Mouse (Mus musculus) CH12.LX (cell line): ENCODE data around the gene Lef1. TPM values are rescaled to one million over a fixed set of nuclear protein-coding genes. Genes with fewer than 3 reads are reported as not detected.

Experiments
- DNase-seq: peaks from one replicate; pipeline ENCODE4 v3.0.0-alpha.2; 2013; ENCODE audit errors: extremely low read depth
- H3K27ac ChIP-seq: 2 replicates; pipeline ENCODE4 v1.5.1; 2012; ENCODE audit warnings: low read depth, mild to moderate bottlenecking, control low read depth, moderate library complexity; ENCODE audit not compliant: insufficient read depth
- H3K27me3 ChIP-seq: replicated peaks from 2 replicates; pipeline ENCODE3; 2012; ENCODE audit warnings: inconsistent platforms
- H3K36me3 ChIP-seq, 2 experiments: replicated peaks in 1 of 2; 2 replicates each; pipeline versions ENCODE3 to v1.6.1; 2012; ENCODE audit warnings: inconsistent platforms in 1 of 2, low read length in 1 of 2, mild to moderate bottlenecking in 1 of 2, mixed read lengths in 1 of 2, moderate library complexity in 1 of 2; ENCODE audit not compliant: control insufficient read depth in 1 of 2, insufficient read depth in 1 of 2
- H3K4me1 ChIP-seq, 2 experiments: 2 replicates each; pipeline ENCODE4 v1.6.1; 2012; ENCODE audit warnings: inconsistent platforms in 1 of 2, moderate library complexity in 1 of 2; ENCODE audit not compliant: insufficient read depth in 2 of 2, control insufficient read depth in 1 of 2
- H3K4me2 ChIP-seq: 2 replicates; pipeline ENCODE4 v1.6.1; 2012; ENCODE audit warnings: low read depth, mild to moderate bottlenecking, control low read depth; ENCODE audit not compliant: poor library complexity, insufficient read depth, severe bottlenecking
- H3K4me3 ChIP-seq, 3 experiments: fragments of 150-350 bp in 1 of 3; sonication (generic) in 1 of 3; replicated peaks in 1 of 3; 2 replicates each; pipeline versions ENCODE3 to v1.5.1; 2011 to 2012; ENCODE audit warnings: low read depth in 2 of 3, low read length in 2 of 3, mild to moderate bottlenecking in 2 of 3, moderate library complexity in 2 of 3, control low read depth in 1 of 3, improper control_type of control experiment in 1 of 3, inconsistent platforms in 1 of 3, mixed read lengths in 1 of 3; ENCODE audit not compliant: poor library complexity in 1 of 3
- H3K79me2 ChIP-seq: replicated peaks from 2 replicates; pipeline ENCODE4 v1.6.1; 2012; ENCODE audit warnings: mild to moderate bottlenecking, moderate library complexity; ENCODE audit not compliant: control insufficient read depth, poor library complexity, insufficient read depth, severe bottlenecking; ENCODE audit errors: extremely low read depth
- H3K9ac ChIP-seq: 2 replicates; pipeline ENCODE4 v1.6.1; 2012; ENCODE audit warnings: low read depth, mild to moderate bottlenecking, control low read depth, moderate library complexity; ENCODE audit not compliant: insufficient read depth
- H3K9me3 ChIP-seq: replicated peaks from 2 replicates; pipeline ENCODE3; 2012; ENCODE audit warnings: low read length, inconsistent platforms, mixed read lengths
- BHLHE40 ChIP-seq: IDR thresholded peaks from 2 replicates; pipeline ENCODE4 v1.6.1; 2011; ENCODE audit warnings: mild to moderate bottlenecking, low read depth, low read length, improper control_type of control experiment
- CHD1 ChIP-seq: IDR thresholded peaks from 2 replicates; pipeline ENCODE4 v1.6.1; 2012; ENCODE audit warnings: low read depth, low read length, improper control_type of control experiment, inconsistent platforms
- CHD2 ChIP-seq: IDR thresholded peaks from 2 replicates; pipeline ENCODE4 v1.6.1; 2011; ENCODE audit warnings: low read length, improper control_type of control experiment
- CTCF ChIP-seq, 2 experiments: IDR thresholded peaks in 1 of 2; conservative IDR thresholded peaks in 1 of 2; 2 replicates each; pipeline ENCODE4 v1.5.1; 2011 to 2012; ENCODE audit warnings: low read depth in 2 of 2, low read length in 2 of 2, improper control_type of control experiment in 1 of 2, inconsistent platforms in 1 of 2, mild to moderate bottlenecking in 1 of 2, moderate library complexity in 1 of 2
- E2F4 ChIP-seq: IDR thresholded peaks from 2 replicates; pipeline ENCODE4 v1.6.1; 2011; ENCODE audit warnings: low read depth, low read length, improper control_type of control experiment; ENCODE audit not compliant: insufficient replicate concordance
- ELF1 ChIP-seq: IDR thresholded peaks from 2 replicates; pipeline ENCODE4 v1.6.1; 2014; ENCODE audit warnings: low read depth, mild to moderate bottlenecking, inconsistent platforms, low read length, improper control_type of control experiment
- EP300 ChIP-seq: IDR thresholded peaks from 2 replicates; pipeline ENCODE4 v1.6.1; 2011; ENCODE audit warnings: low read length, improper control_type of control experiment
- ETS1 ChIP-seq: conservative IDR thresholded peaks from 2 replicates; pipeline ENCODE4 v1.6.1; 2012; ENCODE audit warnings: low read depth, mild to moderate bottlenecking, inconsistent platforms, low read length, improper control_type of control experiment, moderate library complexity
- GABPA ChIP-seq: IDR thresholded peaks from 2 replicates; pipeline ENCODE4 v1.6.1; 2012; ENCODE audit warnings: low read depth, low read length, improper control_type of control experiment, inconsistent platforms; ENCODE audit not compliant: insufficient replicate concordance
- IRF4 ChIP-seq: IDR thresholded peaks from 2 replicates; pipeline ENCODE4 v1.6.1; 2014; ENCODE audit warnings: low read depth, mild to moderate bottlenecking, inconsistent platforms, low read length, improper control_type of control experiment
- JUN ChIP-seq: IDR thresholded peaks from 2 replicates; pipeline ENCODE4 v1.6.1; 2011; ENCODE audit warnings: low read depth, mild to moderate bottlenecking, low read length, improper control_type of control experiment, moderate library complexity; ENCODE audit not compliant: insufficient read depth
- JUND ChIP-seq: conservative IDR thresholded peaks from 2 replicates; pipeline ENCODE4 v1.6.1; 2011; ENCODE audit warnings: low read depth, low read length, improper control_type of control experiment
- MAX ChIP-seq: IDR thresholded peaks from 2 replicates; pipeline ENCODE4 v1.6.1; 2011; ENCODE audit warnings: low read length, improper control_type of control experiment
- MAZ ChIP-seq: IDR thresholded peaks from 2 replicates; pipeline ENCODE4 v1.6.1; 2012; ENCODE audit warnings: low read depth, mild to moderate bottlenecking, inconsistent platforms, low read length, improper control_type of control experiment, moderate library complexity
- MEF2A ChIP-seq: IDR thresholded peaks from 2 replicates; pipeline ENCODE4 v1.6.1; 2014; ENCODE audit warnings: low read depth, mild to moderate bottlenecking, inconsistent platforms, low read length, improper control_type of control experiment, borderline replicate concordance
- NRF1 ChIP-seq: IDR thresholded peaks from 2 replicates; pipeline ENCODE4 v1.6.1; 2014; ENCODE audit warnings: low read depth, mild to moderate bottlenecking, inconsistent platforms, low read length, improper control_type of control experiment, moderate library complexity
- RAD21 ChIP-seq: IDR thresholded peaks from 2 replicates; pipeline ENCODE4 v1.6.1; 2011; ENCODE audit warnings: low read depth, mild to moderate bottlenecking, low read length, improper control_type of control experiment, moderate library complexity
- RCOR1 ChIP-seq: conservative IDR thresholded peaks from 2 replicates; pipeline ENCODE4 v1.6.1; 2012; ENCODE audit warnings: low read depth, mild to moderate bottlenecking, inconsistent platforms, low read length, improper control_type of control experiment
- SIN3A ChIP-seq: IDR thresholded peaks from 2 replicates; pipeline ENCODE4 v1.6.1; 2012; ENCODE audit warnings: low read length, improper control_type of control experiment, inconsistent platforms
- SMC3 ChIP-seq: IDR thresholded peaks from 2 replicates; pipeline ENCODE4 v1.6.1; 2011; ENCODE audit warnings: low read depth, low read length, improper control_type of control experiment
- TBP ChIP-seq: conservative IDR thresholded peaks from 2 replicates; pipeline ENCODE4 v1.6.1; 2011; ENCODE audit warnings: low read depth, low read length, improper control_type of control experiment
- TCF12 ChIP-seq: IDR thresholded peaks from 2 replicates; pipeline ENCODE4 v1.6.1; 2014; ENCODE audit warnings: low read depth, mild to moderate bottlenecking, inconsistent platforms, low read length, improper control_type of control experiment
- USF1 ChIP-seq: IDR thresholded peaks from 2 replicates; pipeline ENCODE4 v1.6.1; 2014; ENCODE audit warnings: low read depth, mild to moderate bottlenecking, inconsistent platforms, low read length, improper control_type of control experiment
- ZC3H11A ChIP-seq: IDR thresholded peaks from 2 replicates; pipeline ENCODE4 v1.6.1; 2012; ENCODE audit warnings: low read depth, mild to moderate bottlenecking, inconsistent platforms, low read length, improper control_type of control experiment
- ZMIZ1 ChIP-seq: IDR thresholded peaks from 2 replicates; pipeline ENCODE4 v1.6.1; 2012; ENCODE audit warnings: low read depth, mild to moderate bottlenecking, inconsistent platforms, low read length, improper control_type of control experiment
- dilution Hi-C: fragments of 300-500 bp; cut with MboI; formaldehyde crosslinking; loops from 2 replicates; pipeline ENCODE4 v1.14.3; 2020; ENCODE audit warnings: low sequenced_read_pairs; ENCODE audit not compliant: extremely low pct_unique_long_range_greater_than_20kb, extremely low pct_ligation_motif_present
- in situ Hi-C: fragments of 300-500 bp; cut with MboI; formaldehyde crosslinking; loops from 3 replicates; pipeline ENCODE4 v1.14.3; 2019; ENCODE audit warnings: low sequenced_read_pairs, low pct_ligation_motif_present, low pct_unique_long_range_greater_than_20kb, mixed read lengths
- polyA plus RNA-seq: library from polyadenylated mRNA; unstranded; fragments of >175 nt; gene quantifications from 2 replicates; pipeline ENCODE4 v1.2.1, GENCODE M21; 2012; ENCODE audit warnings: low read depth; ENCODE audit not compliant: insufficient read length
- total RNA-seq, 2 experiments: library from RNA; depleted of rRNA; stranded (reverse); fragments of 300-350 nt in 1 of 2; fragments of >200 nt in 1 of 2; gene quantifications; 2 replicates each; pipeline ENCODE4 v1.2.3; 2012 to 2014

Gene Lef1
- total and polyA plus RNA-seq, 3 experiments, result 1.8 to 14.5 (median 4.4) TPM

- H3K4me1 ChIP-seq, result peaks cover 9 to 22% of the 10 kb centered on the region in 2 experiments
- H3K27me3 ChIP-seq, result no peaks in the 10 kb centered on the region
- no peak for TF ChIP-seq ELF1
- TF ChIP-seq ZC3H11A, result no peak
- TF ChIP-seq ETS1, result peak; percentile 45; the same call in 1 of the 2 replicates
- TF ChIP-seq CHD2, result 0 out of 2 replicates have a peak, but pooled peaks have one; percentile 18
- TF ChIP-seq EP300, result peak; percentile 88
- no peak for TF ChIP-seq E2F4
- peak; percentile 76; the same call in 1 of the 2 replicates for TF ChIP-seq RCOR1
- TF ChIP-seq NRF1, result no peak
- TF ChIP-seq ZMIZ1, result no peak
- peak; percentile 50; the same call in 1 of the 2 replicates for TF ChIP-seq BHLHE40
- peak; percentile 56; the same call in 1 of the 2 replicates for TF ChIP-seq SIN3A
- peak; percentile 80 for TF ChIP-seq TCF12
- TF ChIP-seq JUND, result peak; percentile 87
- TF ChIP-seq CHD1, result peak; percentile 91; the same call in 1 of the 2 replicates
- no peak for TF ChIP-seq TBP
- TF ChIP-seq IRF4, result peak; percentile 94
- peak; percentile 82; the same call in 1 of the 2 replicates for TF ChIP-seq MAZ
- no peak for TF ChIP-seq RAD21
- peak; percentile 88 for TF ChIP-seq JUN
- TF ChIP-seq MEF2A, result peak; percentile 89
- TF ChIP-seq, all 38 proteins: peak for 13
- dilution Hi-C loops, result no loop called here
- peaks cover 8% of the 10 kb centered on the region for H3K79me2 ChIP-seq
- DNase-seq, result peak; percentile 20
- no peaks in the 10 kb centered on the region for H3K36me3 ChIP-seq
- peak overlapping the region; percentile 42 for H3K27ac ChIP-seq
- no peak overlapping the region for H3K4me3 ChIP-seq
- H3K9me3 ChIP-seq, result no peaks in the 10 kb centered on the region
- no peak overlapping the region for H3K9ac ChIP-seq
- H3K4me2 ChIP-seq, result peak overlapping the region; percentile 7; the same call in 1 of the 2 replicates
- in situ Hi-C loops, result no loop called here
Observed at GRCm38 (mm10) chr3:131169161-131169560, 58.9 kb downstream of the Lef1 start.

- no peak overlapping the region for H3K27ac ChIP-seq
- no peaks in the 10 kb centered on the region for H3K9me3 ChIP-seq
- H3K4me3 ChIP-seq, result no peak overlapping the region
- dilution Hi-C loops, result no loop called here
- H3K9ac ChIP-seq, result no peak overlapping the region
- in situ Hi-C loops, result no loop called here
- peaks cover 8% of the 10 kb centered on the region for H3K79me2 ChIP-seq
- no peaks in the 10 kb centered on the region for H3K27me3 ChIP-seq
- H3K4me2 ChIP-seq, result no peak overlapping the region
- no peak for DNase-seq
- H3K4me1 ChIP-seq, result peaks cover 9 to 24% of the 10 kb centered on the region in 2 experiments
- no peak for TF ChIP-seq TCF12
- peak; percentile 8 for TF ChIP-seq RAD21
- TF ChIP-seq JUN, result no peak
- no peak for TF ChIP-seq GABPA
- TF ChIP-seq CTCF (conservative IDR thresholded peaks at IDR 0.05 in 1 of 2, IDR thresholded peaks at IDR 0.05 in 1 of 2; ENCODE audit: low read depth in 2 of 2, low read length in 2 of 2), result peak in 1 of 2 experiments; percentile 30; a peak in 1 of 4 replicates
- TF ChIP-seq ETS1, result no peak
- TF ChIP-seq E2F4, result no peak
- TF ChIP-seq SMC3, result peak; percentile 17; the same call in 1 of the 2 replicates
- TF ChIP-seq MEF2A, result no peak
- TF ChIP-seq MAX, result no peak
- TF ChIP-seq USF1, result no peak
- no peaks in the 10 kb centered on the region for H3K36me3 ChIP-seq
Observed at GRCm38 (mm10) chr3:131170099-131170643, 59.9 kb downstream of the Lef1 start.
